Mouse (Mus musculus) forebrain, postnatal 0 days (tissue): ENCODE measurements around the gene Mcl1. TPM values are rescaled to one million over a fixed set of nuclear protein-coding genes. Genes with fewer than 3 reads are reported as not detected.
"Not testable (repeated sequence)": the region's sequence is repeated elsewhere in the genome, so short reads cannot be mapped to it uniquely, and the experiment has no call there.

Experiments used
- ATAC-seq: fragments of 200-750 bp; cut with Nextera tagmentation; 2 replicates; pipeline ENCODE4 v1.8.0; 2017; ENCODE audit warnings: mild to moderate bottlenecking, moderate library complexity
- DNase-seq: peaks from one replicate; pipeline ENCODE4 v3.0.0-alpha.2; 2015
- H3K27ac ChIP-seq: fragments of 300-500 bp; sonication (generic); 2 replicates; pipeline ENCODE4 v1.5.1; 2014; ENCODE audit warnings: low read depth, mild to moderate bottlenecking, antibody characterized with exemption, low read length, moderate library complexity, mixed read lengths
- H3K27me3 ChIP-seq: fragments of 300-500 bp; sonication (generic); 2 replicates; pipeline ENCODE4 v1.6.1; 2014; ENCODE audit warnings: mild to moderate bottlenecking, low read length, mixed read lengths; ENCODE audit not compliant: insufficient read depth
- H3K36me3 ChIP-seq: fragments of 300-500 bp; sonication (generic); 2 replicates; pipeline ENCODE4 v1.6.1; 2014; ENCODE audit warnings: mild to moderate bottlenecking, moderate library complexity; ENCODE audit not compliant: insufficient read depth
- H3K4me1 ChIP-seq: fragments of 300-500 bp; sonication (generic); 2 replicates; pipeline ENCODE4 v1.6.1; 2014; ENCODE audit warnings: antibody characterized with exemption; ENCODE audit not compliant: insufficient read depth
- H3K4me2 ChIP-seq: fragments of 300-500 bp; sonication (generic); 2 replicates; pipeline ENCODE4 v1.6.1; 2014; ENCODE audit warnings: low read depth, mild to moderate bottlenecking, moderate library complexity
- H3K4me3 ChIP-seq: fragments of 300-500 bp; sonication (generic); 2 replicates; pipeline ENCODE4 v1.5.1; 2014; ENCODE audit warnings: low read depth, low read length, mixed read lengths
- H3K9ac ChIP-seq: fragments of 300-500 bp; sonication (generic); 2 replicates; pipeline ENCODE4 v1.6.1; 2014; ENCODE audit warnings: mild to moderate bottlenecking
- H3K9me3 ChIP-seq: fragments of 300-500 bp; sonication (generic); 2 replicates; pipeline ENCODE4 v1.6.1; 2016; ENCODE audit warnings: low read length
- CTCF ChIP-seq: sonication (generic); IDR thresholded peaks from 2 replicates; pipeline ENCODE4 v1.5.1; 2016; ENCODE audit warnings: antibody characterized with exemption, control low read depth, low read depth
- WGBS: fragments of 180-500 bp; shearing (Covaris S2); extraction: QIAGEN DNeasy Blood & Tissue Kit; methylation state at CpG from one replicate; pipeline ENCODE4 v1.1.7; 2014; 5-methylcytosine and 5-hydroxymethylcytosine counted together
- polyA plus RNA-seq: library from polyadenylated mRNA; unstranded; fragments of >200 nt; fragmentation: Nextera tagmentation; extraction: Ambion mirVana; gene quantifications from 2 replicates; pipeline ENCODE4 v1.2.1, GENCODE M21; 2015
- total RNA-seq: library from RNA; depleted of rRNA; stranded (reverse); fragments of >200 nt; gene quantifications from 2 replicates; pipeline ENCODE4 v1.2.3, GENCODE M21; 2014

Gene Mcl1
- total and polyA plus RNA-seq, 2 experiments from 2014 or later: 46.6 to 137 TPM

GRCm38 (mm10) chr3:95651391-95652203 lies 7.0 kb upstream of the Mcl1 start:
- no peak for TF ChIP-seq CTCF
- no peak overlapping the region for H3K4me3 ChIP-seq

GRCm38 (mm10) chr3:95652204-95652811 lies 6.3 kb upstream of the Mcl1 start:
- no peaks in the 10 kb centered on the region for H3K27me3 ChIP-seq
- ATAC-seq (no peak), DNase-seq (no peak)
- no peak overlapping the region for H3K27ac ChIP-seq
- no peak for TF ChIP-seq CTCF
- no peaks in the 10 kb centered on the region for H3K4me1 ChIP-seq
- 59% methylated on average over 7 of the region's 7 CpGs for WGBS
- no peaks in the 10 kb centered on the region for H3K36me3 ChIP-seq
- H3K4me2 ChIP-seq: no peak overlapping the region
- H3K9me3 ChIP-seq: no peaks in the 10 kb centered on the region
- H3K9ac ChIP-seq: no peak overlapping the region
- no peak overlapping the region for H3K4me3 ChIP-seq

More at GRCm38 (mm10) chr3:95651391-95652203, 7.0 kb upstream of the Mcl1 start:
- H3K4me2 ChIP-seq: no peak overlapping the region
- no peak for ATAC-seq
- WGBS: 86% methylated on average over 16 of the region's 16 CpGs
- no peak for DNase-seq
- no peak overlapping the region for H3K9ac ChIP-seq
- H3K9me3 ChIP-seq: no peaks in the 10 kb centered on the region
- no peak overlapping the region for H3K27ac ChIP-seq
- no peaks in the 10 kb centered on the region for H3K27me3 ChIP-seq
- H3K4me1 ChIP-seq: no peaks in the 10 kb centered on the region
- no peaks in the 10 kb centered on the region for H3K36me3 ChIP-seq

- no peak for ATAC-seq
- no peak for TF ChIP-seq CTCF
Measured at GRCm38 (mm10) chr3:95652871-95653270, 5.7 kb upstream of the Mcl1 start.

GRCm38 (mm10) chr3:95653473-95654034 lies 5.0 kb upstream of the Mcl1 start:
- Histone ChIP-seq H3K4me3 (no peak overlapping the region), H3K4me1 (no peaks in the 10 kb centered on the region), H3K27me3 (no peaks in the 10 kb centered on the region), H3K27ac (no peak overlapping the region), H3K9ac (no peak overlapping the region), H3K4me2 (no peak overlapping the region), H3K9me3 (no peaks in the 10 kb centered on the region), H3K36me3 (no peaks in the 10 kb centered on the region)
- 14% methylated on average over 11 of the region's 11 CpGs for WGBS
- DNase-seq (peak; percentile 50), ATAC-seq (peak; percentile 18; the same call in 1 of the 2 replicates)
- no peak for TF ChIP-seq CTCF

More at GRCm38 (mm10) chr3:95652871-95653270, 5.7 kb upstream of the Mcl1 start:
- no peaks in the 10 kb centered on the region for H3K27me3 ChIP-seq
- H3K9me3 ChIP-seq: no peaks in the 10 kb centered on the region
- H3K4me1 ChIP-seq: no peaks in the 10 kb centered on the region
- no peak overlapping the region for H3K27ac ChIP-seq
- H3K4me2 ChIP-seq: no peak overlapping the region
- no peak overlapping the region for H3K4me3 ChIP-seq
- H3K9ac ChIP-seq: no peak overlapping the region
- no peak for DNase-seq
- 24% methylated on average over 6 of the region's 6 CpGs for WGBS
- no peaks in the 10 kb centered on the region for H3K36me3 ChIP-seq

GRCm38 (mm10) chr3:95654371-95654770 lies 4.2 kb upstream of the Mcl1 start:
- not testable (repeated sequence) for ATAC-seq, H3K9ac ChIP-seq, H3K36me3 ChIP-seq, H3K4me1 ChIP-seq, H3K27ac ChIP-seq, H3K9me3 ChIP-seq, H3K27me3 ChIP-seq, H3K4me3 ChIP-seq, H3K4me2 ChIP-seq, DNase-seq
- WGBS: 94% methylated on average over 3 of the region's 3 CpGs

GRCm38 (mm10) chr3:95655437-95655836 lies 3.2 kb upstream of the Mcl1 start:
- Histone ChIP-seq H3K9me3 (no peaks in the 10 kb centered on the region), H3K27me3 (no peaks in the 10 kb centered on the region), H3K4me2 (no peak overlapping the region), H3K9ac (no peak overlapping the region), H3K4me3 (no peak overlapping the region), H3K36me3 (no peaks in the 10 kb centered on the region), H3K4me1 (no peaks in the 10 kb centered on the region), H3K27ac (no peak overlapping the region)
- ATAC-seq: no peak
- 86% methylated on average over 5 of the region's 5 CpGs for WGBS
- no peak for TF ChIP-seq CTCF
- no peak for DNase-seq

GRCm38 (mm10) chr3:95657108-95657507 lies 1.5 kb upstream of the Mcl1 start:
- WGBS: 96% methylated on average over 3 of the region's 3 CpGs
- Histone ChIP-seq H3K36me3 (peaks cover 5% of the 10 kb centered on the region; the same call in 1 of the 2 replicates), H3K27ac (no peak overlapping the region), H3K4me1 (peaks cover 13% of the 10 kb centered on the region), H3K27me3 (no peaks in the 10 kb centered on the region), H3K9ac (no peak overlapping the region), H3K9me3 (no peaks in the 10 kb centered on the region), H3K4me3 (no peak overlapping the region), H3K4me2 (no peak overlapping the region)
- no peak for ATAC-seq
- no peak for TF ChIP-seq CTCF
- DNase-seq: no peak
